Mouse (Mus musculus) lung, adult 2 months (tissue): ENCODE data around the gene Dennd4a. TPM values are rescaled to one million over a fixed set of nuclear protein-coding genes. Genes with fewer than 3 reads are reported as not detected.

ENCODE experiments used
- DNase-seq: peaks from one replicate; pipeline ENCODE4 v3.0.0; 2022
- H3K4me1 ChIP-seq: fragments of 200-500 bp; 2 replicates; pipeline ENCODE4 v1.6.1; 2011; ENCODE audit warnings: low read length; ENCODE audit not compliant: control insufficient read depth, insufficient read depth
- H3K4me3 ChIP-seq: fragments of 200-500 bp; replicated peaks from 2 replicates; pipeline ENCODE3; 2011; ENCODE audit warnings: low read depth, mild to moderate bottlenecking, control low read depth, low read length; ENCODE audit errors: extremely low read depth
- CTCF ChIP-seq: fragments of 200-500 bp; IDR thresholded peaks from 2 replicates; pipeline ENCODE4 v1.5.1; 2011; ENCODE audit warnings: mild to moderate bottlenecking, low read length, control low read depth; ENCODE audit not compliant: insufficient read depth
- POLR2A ChIP-seq: fragments of 200-500 bp; IDR thresholded peaks from 2 replicates; pipeline ENCODE4 v1.6.1; 2011; ENCODE audit warnings: low read depth, mild to moderate bottlenecking, control low read depth, low read length, borderline replicate concordance; ENCODE audit errors: extremely low read depth
- WGBS: fragments of 180-500 bp; shearing (Covaris S2); methylation state at CpG from one replicate; pipeline ENCODE4 v1.1.7; 2018; 5-methylcytosine and 5-hydroxymethylcytosine counted together
- polyA plus RNA-seq: library from polyadenylated mRNA; depleted of rRNA; stranded (reverse); fragments of >200 nt; gene quantifications from 2 replicates; pipeline ENCODE4 v1.2.3, GENCODE M21; 2012

Dennd4a gene
- polyA plus RNA-seq, 1 experiment = 16.5 TPM

DNA sequence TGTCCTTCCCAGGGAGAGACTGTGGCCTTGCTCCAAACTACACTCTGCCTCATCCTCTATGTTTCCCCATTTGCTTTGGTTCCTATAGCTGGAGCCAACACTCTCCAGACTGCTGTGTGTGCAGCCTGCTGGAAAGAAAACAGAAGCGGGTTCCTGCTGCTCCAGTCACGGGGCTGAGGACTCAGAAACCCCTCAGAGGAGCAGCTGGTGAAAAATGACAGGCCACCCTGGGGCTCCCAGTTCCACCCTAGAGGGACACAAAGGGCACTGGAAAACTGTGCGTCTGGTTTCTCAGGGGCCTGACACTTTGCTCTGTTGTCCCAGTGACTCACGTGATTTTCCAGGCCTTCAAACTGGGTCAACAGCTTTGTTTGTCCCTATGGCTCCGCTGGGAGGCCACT, 36.7 kb upstream of the Dennd4a start:
- TF ChIP-seq POLR2A = no peak
- no peak for TF ChIP-seq CTCF
- H3K4me3 ChIP-seq = no peak overlapping the region
- DNase-seq = peak; percentile 63
- no peaks in the 10 kb centered on the region for H3K4me1 ChIP-seq
- 39% methylated on average over 5 of the region's 5 CpGs for WGBS

DNA sequence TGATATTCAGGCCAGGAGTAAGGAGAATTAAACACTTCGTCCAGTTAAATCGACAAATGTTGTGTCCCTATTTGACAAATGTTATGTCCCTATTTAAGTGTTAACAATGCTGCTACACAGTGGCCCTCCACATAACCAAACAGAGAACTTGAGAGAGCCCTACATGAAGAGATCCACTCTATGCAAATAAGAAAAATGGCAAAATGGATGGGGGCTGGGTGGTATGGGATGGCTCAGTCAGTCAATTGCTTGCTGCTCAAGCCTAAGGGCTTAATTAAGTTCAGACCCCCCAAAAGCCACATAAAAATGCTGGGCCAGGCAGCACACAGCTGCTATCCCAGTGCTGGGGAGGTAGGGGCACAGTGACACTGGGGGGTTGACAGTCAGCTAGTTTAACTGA, 36.3 kb upstream of the Dennd4a start:
- WGBS = 67% methylated on average over 2 of the region's 2 CpGs
- DNase-seq = no peak
- no peak overlapping the region for H3K4me3 ChIP-seq
- no peaks in the 10 kb centered on the region for H3K4me1 ChIP-seq
- TF ChIP-seq CTCF = no peak

DNA sequence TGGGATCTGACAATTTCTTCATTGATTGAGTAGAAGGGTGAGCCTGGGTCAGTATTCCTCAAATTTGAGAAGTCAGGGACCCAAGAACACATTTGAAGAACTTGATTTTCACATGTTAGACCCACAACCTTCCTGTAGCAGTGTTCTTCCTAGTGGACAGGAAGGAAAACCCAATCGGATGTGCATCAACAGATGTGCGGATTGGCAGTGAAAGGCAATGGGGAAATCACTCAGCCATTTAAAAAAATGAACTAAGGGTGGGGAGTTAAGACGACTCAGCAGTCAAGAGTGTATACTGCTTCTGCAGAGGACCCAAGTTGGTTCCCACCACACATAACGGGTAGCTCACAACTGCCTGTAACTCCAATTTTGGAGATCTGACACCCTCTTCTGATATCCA, 35.6 kb upstream of the Dennd4a start:
- H3K4me3 ChIP-seq = no peak overlapping the region
- TF ChIP-seq CTCF (no peak), POLR2A (no peak)
- 52% methylated on average over 4 of the region's 4 CpGs for WGBS
- DNase-seq = no peak
- H3K4me1 ChIP-seq = no peaks in the 10 kb centered on the region

DNA sequence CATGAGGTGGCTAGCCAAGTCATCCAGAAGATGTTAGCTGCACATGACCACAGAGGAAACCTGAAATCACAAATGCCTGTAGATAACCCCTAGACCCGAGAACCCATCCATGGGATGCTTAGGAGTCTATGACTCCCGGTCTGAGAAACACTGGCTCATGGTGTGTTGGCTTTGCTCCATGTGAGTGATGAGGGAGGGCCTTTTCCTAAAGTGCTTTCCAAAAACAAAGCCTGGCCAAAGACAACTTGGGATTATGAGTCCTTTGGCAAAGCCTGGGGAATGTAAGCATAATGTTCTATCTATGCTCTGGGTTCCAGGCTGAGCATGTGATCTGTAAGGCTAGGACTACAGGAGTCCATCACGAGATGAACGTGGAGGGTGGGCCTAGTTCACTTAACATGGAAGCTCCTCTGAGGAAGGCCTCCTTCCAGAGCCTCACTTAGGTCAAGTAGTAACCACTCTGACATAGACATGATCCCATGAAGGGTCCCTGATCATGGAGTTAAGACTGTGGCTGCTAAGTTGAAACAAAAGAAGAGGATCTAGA, 33.6 kb upstream of the Dennd4a start:
- no peak for TF ChIP-seq CTCF
- TF ChIP-seq POLR2A = no peak
- Histone ChIP-seq H3K4me1 (no peaks in the 10 kb centered on the region), H3K4me3 (no peak overlapping the region)
- WGBS = 68% methylated on average over 4 of the region's 4 CpGs
- DNase-seq = no peak

DNA sequence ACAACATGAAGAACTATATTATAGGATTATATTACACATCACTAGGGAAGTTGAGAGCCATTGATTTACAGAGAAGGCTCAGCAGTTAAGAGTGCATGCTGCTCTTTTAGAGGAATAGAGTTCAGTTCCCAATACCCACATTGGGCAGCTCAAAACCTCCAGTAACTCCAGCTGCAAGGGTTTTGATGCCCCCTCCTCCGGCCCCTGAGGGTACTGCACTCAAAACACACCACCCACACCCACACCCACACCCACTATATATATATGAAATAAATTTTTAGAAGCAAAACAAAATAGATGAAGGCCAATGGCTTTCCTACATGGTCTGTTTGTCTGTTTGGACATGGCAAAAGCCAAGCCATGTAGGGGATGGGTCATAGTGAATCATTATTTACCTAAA, 33.0 kb upstream of the Dennd4a start:
- no peak overlapping the region for H3K4me3 ChIP-seq
- DNase-seq = no peak
- H3K4me1 ChIP-seq = no peaks in the 10 kb centered on the region
- WGBS = 93% methylated on average over 1 of the region's 1 CpGs
- TF ChIP-seq POLR2A (no peak), CTCF (no peak)

DNA sequence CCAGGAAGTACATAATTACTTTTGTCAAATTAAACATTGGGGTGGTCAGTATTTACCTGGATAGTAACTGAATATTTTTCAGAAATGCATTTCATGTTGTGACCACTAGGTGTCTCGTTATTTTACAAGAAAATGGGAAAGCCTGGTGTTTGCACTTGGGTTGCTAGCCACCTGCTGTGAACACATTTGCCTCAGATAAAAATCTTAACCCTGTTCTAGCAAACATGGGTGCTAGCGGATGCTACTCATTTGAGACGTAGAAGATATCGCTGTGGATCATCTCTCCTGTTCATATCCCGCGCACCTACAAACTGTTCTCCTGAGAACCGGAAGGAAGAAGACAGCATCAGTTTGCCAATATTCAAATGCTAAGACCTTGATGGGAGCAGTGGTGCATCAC, 31.5 kb upstream of the Dennd4a start:
- Histone ChIP-seq H3K4me3 (no peak overlapping the region), H3K4me1 (no peaks in the 10 kb centered on the region)
- TF ChIP-seq CTCF = no peak
- no peak for TF ChIP-seq POLR2A
- WGBS = 38% methylated on average over 7 of the region's 7 CpGs
- DNase-seq = no peak

GRCm38 (mm10) chr9:64783511-64783910, 27.6 kb upstream of the Dennd4a start:
- Histone ChIP-seq H3K4me3 (no peak overlapping the region), H3K4me1 (no peaks in the 10 kb centered on the region)
- whole genome bisulfite sequencing = 87% methylated on average over 7 of the region's 7 CpGs
- DNase-seq = no peak
- no peak for TF ChIP-seq CTCF
- no peak for TF ChIP-seq POLR2A

DNA sequence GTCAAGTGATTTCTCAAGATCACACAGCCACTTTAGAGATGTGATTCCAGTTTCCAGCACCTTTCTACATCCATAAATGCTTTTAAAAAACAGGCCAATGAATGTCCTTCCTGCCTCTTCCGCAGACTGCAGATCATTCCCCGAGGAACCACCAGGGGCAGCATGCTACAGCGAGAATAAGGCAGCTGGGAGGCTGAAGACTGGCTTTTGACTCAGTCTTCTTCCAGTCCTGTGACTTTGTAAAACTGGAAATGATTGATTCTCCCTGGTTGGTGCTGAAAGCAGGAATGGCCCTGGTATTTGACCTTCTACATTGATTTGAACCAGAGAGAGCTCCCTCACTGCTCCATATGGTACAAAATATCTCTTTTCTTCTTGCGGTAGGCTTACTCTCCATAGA, 26.3 kb upstream of the Dennd4a start:
- peak; percentile 72 for DNase-seq
- Histone ChIP-seq H3K4me1 (peaks cover 2% of the 10 kb centered on the region; the same call in 1 of the 2 replicates), H3K4me3 (no peak overlapping the region)
- TF ChIP-seq POLR2A (no peak), CTCF (peak; percentile 99)
- WGBS = 31% methylated on average over 4 of the region's 4 CpGs

DNA sequence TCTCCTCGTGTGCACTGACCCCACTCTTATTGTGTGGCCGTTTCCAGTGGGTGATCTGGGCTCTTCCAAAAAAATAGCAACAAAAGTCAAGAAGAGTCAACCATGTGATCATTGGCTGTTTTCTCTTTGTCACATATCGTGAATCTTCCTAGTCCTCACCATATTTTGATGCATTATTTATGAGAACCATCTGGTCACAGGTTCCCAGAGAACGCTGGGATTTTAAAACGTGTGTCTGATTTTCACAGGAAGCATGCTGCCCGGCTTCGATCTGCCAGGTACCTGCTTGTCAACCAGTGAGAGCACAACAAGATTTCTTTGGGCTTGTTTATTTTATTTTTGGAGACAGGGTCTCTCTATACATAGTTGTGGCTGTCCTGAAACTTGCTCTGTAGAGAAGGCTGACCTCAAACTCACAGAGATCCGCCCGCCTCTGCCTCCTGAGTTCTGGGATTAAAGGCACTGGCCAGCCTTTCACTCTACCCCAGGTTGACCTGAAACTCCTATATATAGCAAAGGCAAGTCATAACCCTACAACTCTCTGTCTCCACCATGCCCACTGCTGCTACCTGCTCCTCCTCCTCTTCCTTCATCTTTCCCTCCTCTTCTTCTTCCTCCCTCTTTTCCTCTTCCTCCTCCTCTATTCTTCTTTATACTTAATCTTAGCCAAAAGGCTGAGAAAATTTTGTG, 24.8 kb upstream of the Dennd4a start:
- peaks cover 6% of the 10 kb centered on the region; the same call in 1 of the 2 replicates for H3K4me1 ChIP-seq
- no peak overlapping the region for H3K4me3 ChIP-seq
- DNase-seq = no peak
- TF ChIP-seq POLR2A (no peak), CTCF (no peak)
- 87% methylated on average over 9 of the region's 9 CpGs for WGBS

- no peak overlapping the region for H3K4me3 ChIP-seq
- 83% methylated on average over 7 of the region's 7 CpGs for WGBS
- TF ChIP-seq CTCF (no peak), POLR2A (no peak)
- no peak for DNase-seq
- peaks cover 12% of the 10 kb centered on the region for H3K4me1 ChIP-seq
These were observed 23.1 kb upstream of the Dennd4a start for GRCm38 (mm10) chr9:64788070-64788469.

DNA sequence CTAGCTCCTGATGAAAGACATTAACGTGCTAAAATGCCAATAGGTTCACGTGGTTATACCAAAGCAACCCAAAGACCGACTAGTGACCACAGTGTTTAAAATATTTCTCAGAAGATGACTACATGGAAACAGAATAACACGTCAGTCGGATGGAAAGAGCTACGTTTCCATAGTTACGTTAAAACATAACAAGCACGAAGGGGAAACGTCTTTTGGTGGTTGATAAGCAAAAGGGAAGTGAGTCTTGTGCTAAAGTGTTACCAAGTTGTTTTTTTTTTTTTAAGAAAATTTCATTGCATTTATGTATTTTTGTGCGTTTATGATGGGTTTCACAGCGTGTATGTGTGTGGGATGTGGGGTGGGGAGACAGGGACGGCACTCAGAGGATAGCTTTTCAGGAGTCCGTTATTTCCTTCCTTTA, 21.8 kb upstream of the Dennd4a start:
- H3K4me3 ChIP-seq = no peak overlapping the region
- 27% methylated on average over 13 of the region's 13 CpGs for WGBS
- no peak for TF ChIP-seq CTCF
- peaks cover 12% of the 10 kb centered on the region for H3K4me1 ChIP-seq
- no peak for DNase-seq
